Mouse (Mus musculus): Measurements from ENCODE around the gene Lhx4. TPM values are rescaled to one million over a fixed set of nuclear protein-coding genes. Genes with fewer than 3 reads are reported as not detected.

The Lhx4 gene
- polyA plus RNA-seq, 1 experiment from 2014 or later, result 1.7 TPM

- H3K4me3 ChIP-seq (ENCODE audit: low read depth, low read length), result no peak overlapping the region
- no peaks in the 10 kb centered on the region for H3K9me3 ChIP-seq (ENCODE audit: control insufficient read depth, low read length)
- no peak overlapping the region for H3K9ac ChIP-seq (ENCODE audit: low read length)
- ATAC-seq (ENCODE audit: low FRiP score) (peak; percentile 61; the same call in 1 of the 2 replicates), DNase-seq (ENCODE audit: low spot score, missing footprints) (peak; percentile 86)
- H3K4me1 ChIP-seq (ENCODE audit: control insufficient read depth, insufficient read depth, low read length), result peaks cover 3% of the 10 kb centered on the region
- no peak overlapping the region for H3K4me2 ChIP-seq
- WGBS, result 15% methylated on average over 11 of the region's 11 CpGs
- H3K36me3 ChIP-seq (ENCODE audit: control insufficient read depth, insufficient read depth, low read length), result no peaks in the 10 kb centered on the region
- no peak overlapping the region for H3K27ac ChIP-seq (ENCODE audit: low read depth, low read length)
- peaks cover 94% of the 10 kb centered on the region for H3K27me3 ChIP-seq (ENCODE audit: control insufficient read depth, insufficient read depth, low read length)
Measured at GRCm38 (mm10) chr1:155750517-155751178, 836 bp downstream of the Lhx4 start.

GRCm38 (mm10) chr1:155747911-155748310, 3.6 kb downstream of the Lhx4 start:
- ATAC-seq (ENCODE audit: low FRiP score) (no peak), DNase-seq (ENCODE audit: low spot score, missing footprints) (peak; percentile 85)
- Histone ChIP-seq H3K9ac (ENCODE audit: low read length) (no peak overlapping the region), H3K27ac (ENCODE audit: low read depth, low read length) (no peak overlapping the region), H3K4me2 (no peak overlapping the region), H3K4me3 (ENCODE audit: low read depth, low read length) (no peak overlapping the region), H3K9me3 (ENCODE audit: control insufficient read depth, low read length) (no peaks in the 10 kb centered on the region), H3K27me3 (ENCODE audit: control insufficient read depth, insufficient read depth, low read length) (peaks cover 93% of the 10 kb centered on the region), H3K36me3 (ENCODE audit: control insufficient read depth, insufficient read depth, low read length) (no peaks in the 10 kb centered on the region), H3K4me1 (ENCODE audit: control insufficient read depth, insufficient read depth, low read length) (peaks cover 6% of the 10 kb centered on the region)
- 79% methylated on average over 5 of the region's 5 CpGs for WGBS

GRCm38 (mm10) chr1:155747011-155747410, 4.5 kb downstream of the Lhx4 start:
- H3K27me3 ChIP-seq (ENCODE audit: control insufficient read depth, insufficient read depth, low read length), result peaks cover 93% of the 10 kb centered on the region
- 15% methylated on average over 8 of the region's 8 CpGs for WGBS
- H3K4me1 ChIP-seq (ENCODE audit: control insufficient read depth, insufficient read depth, low read length), result peaks cover 11% of the 10 kb centered on the region
- H3K27ac ChIP-seq (ENCODE audit: low read depth, low read length), result no peak overlapping the region
- H3K4me2 ChIP-seq, result no peak overlapping the region
- H3K36me3 ChIP-seq (ENCODE audit: control insufficient read depth, insufficient read depth, low read length), result no peaks in the 10 kb centered on the region
- DNase-seq (ENCODE audit: low spot score, missing footprints), result peak; percentile 79
- H3K9ac ChIP-seq (ENCODE audit: low read length), result no peak overlapping the region
- no peak overlapping the region for H3K4me3 ChIP-seq (ENCODE audit: low read depth, low read length)
- H3K9me3 ChIP-seq (ENCODE audit: control insufficient read depth, low read length), result no peaks in the 10 kb centered on the region
- ATAC-seq (ENCODE audit: low FRiP score), result no peak

GRCm38 (mm10) chr1:155742411-155743363, 8.8 kb downstream of the Lhx4 start:
- Histone ChIP-seq H3K27ac (ENCODE audit: low read depth, low read length) (no peak overlapping the region), H3K4me2 (peak overlapping the region; percentile 70), H3K9me3 (ENCODE audit: control insufficient read depth, low read length) (no peaks in the 10 kb centered on the region), H3K4me1 (ENCODE audit: control insufficient read depth, insufficient read depth, low read length) (peaks cover 15% of the 10 kb centered on the region), H3K36me3 (ENCODE audit: control insufficient read depth, insufficient read depth, low read length) (no peaks in the 10 kb centered on the region), H3K27me3 (ENCODE audit: control insufficient read depth, insufficient read depth, low read length) (peaks cover 93% of the 10 kb centered on the region), H3K4me3 (ENCODE audit: low read depth, low read length) (peak overlapping the region; percentile 39), H3K9ac (ENCODE audit: low read length) (peak overlapping the region; percentile 41)
- DNase-seq (ENCODE audit: low spot score, missing footprints) (peak; percentile 97), ATAC-seq (ENCODE audit: low FRiP score) (peak; percentile 68)
- WGBS, result under 1% methylated on average over 81 of the region's 81 CpGs

GRCm38 (mm10) chr1:155741988-155742387, 9.5 kb downstream of the Lhx4 start:
- DNase-seq (ENCODE audit: low spot score, missing footprints), result no peak
- 0% methylated on average over 26 of the region's 26 CpGs for WGBS
- Histone ChIP-seq H3K9ac (ENCODE audit: low read length) (peak overlapping the region; percentile 40; the same call in 1 of the 2 replicates), H3K4me3 (ENCODE audit: low read depth, low read length) (peak overlapping the region; percentile 39), H3K27ac (ENCODE audit: low read depth, low read length) (no peak overlapping the region), H3K4me2 (peak overlapping the region; percentile 70), H3K4me1 (ENCODE audit: control insufficient read depth, insufficient read depth, low read length) (peaks cover 15% of the 10 kb centered on the region), H3K9me3 (ENCODE audit: control insufficient read depth, low read length) (no peaks in the 10 kb centered on the region), H3K27me3 (ENCODE audit: control insufficient read depth, insufficient read depth, low read length) (peaks cover 93% of the 10 kb centered on the region), H3K36me3 (ENCODE audit: control insufficient read depth, insufficient read depth, low read length) (no peaks in the 10 kb centered on the region)
- ATAC-seq (ENCODE audit: low FRiP score), result peak; percentile 85

GRCm38 (mm10) chr1:155741378-155741945, 10.0 kb downstream of the Lhx4 start:
- peak; percentile 15 for ATAC-seq (ENCODE audit: low FRiP score)
- no peak overlapping the region for H3K9ac ChIP-seq (ENCODE audit: low read length)

GRCm38 (mm10) chr1:155740622-155741377, 10.7 kb downstream of the Lhx4 start:
- Histone ChIP-seq H3K4me1 (ENCODE audit: control insufficient read depth, insufficient read depth, low read length) (peaks cover 18% of the 10 kb centered on the region), H3K9me3 (ENCODE audit: control insufficient read depth, low read length) (no peaks in the 10 kb centered on the region), H3K36me3 (ENCODE audit: control insufficient read depth, insufficient read depth, low read length) (no peaks in the 10 kb centered on the region), H3K4me2 (peak overlapping the region; percentile 25; the same call in 1 of the 2 replicates), H3K9ac (ENCODE audit: low read length) (no peak overlapping the region), H3K27ac (ENCODE audit: low read depth, low read length) (no peak overlapping the region), H3K27me3 (ENCODE audit: control insufficient read depth, insufficient read depth, low read length) (peaks cover 93% of the 10 kb centered on the region), H3K4me3 (ENCODE audit: low read depth, low read length) (peak overlapping the region; percentile 39)
- peak; percentile 96 for DNase-seq (ENCODE audit: low spot score, missing footprints)
- WGBS, result under 1% methylated on average over 44 of the region's 44 CpGs
- no peak for ATAC-seq (ENCODE audit: low FRiP score)

More at GRCm38 (mm10) chr1:155741378-155741945, 10.0 kb downstream of the Lhx4 start:
- no peaks in the 10 kb centered on the region for H3K36me3 ChIP-seq (ENCODE audit: control insufficient read depth, insufficient read depth, low read length)
- peak overlapping the region; percentile 70 for H3K4me2 ChIP-seq
- H3K4me1 ChIP-seq (ENCODE audit: control insufficient read depth, insufficient read depth, low read length), result peaks cover 15% of the 10 kb centered on the region
- DNase-seq (ENCODE audit: low spot score, missing footprints), result peak; percentile 97
- WGBS, result 0% methylated on average over 34 of the region's 34 CpGs
- H3K27me3 ChIP-seq (ENCODE audit: control insufficient read depth, insufficient read depth, low read length), result peaks cover 93% of the 10 kb centered on the region
- peak overlapping the region; percentile 39 for H3K4me3 ChIP-seq (ENCODE audit: low read depth, low read length)
- no peak overlapping the region for H3K27ac ChIP-seq (ENCODE audit: low read depth, low read length)
- no peaks in the 10 kb centered on the region for H3K9me3 ChIP-seq (ENCODE audit: control insufficient read depth, low read length)

GRCm38 (mm10) chr1:155737809-155738383, 13.6 kb downstream of the Lhx4 start:
- Histone ChIP-seq H3K4me2 (no peak overlapping the region), H3K27me3 (ENCODE audit: control insufficient read depth, insufficient read depth, low read length) (peaks cover 98% of the 10 kb centered on the region), H3K27ac (ENCODE audit: low read depth, low read length) (no peak overlapping the region), H3K9ac (ENCODE audit: low read length) (no peak overlapping the region), H3K4me3 (ENCODE audit: low read depth, low read length) (no peak overlapping the region), H3K9me3 (ENCODE audit: control insufficient read depth, low read length) (no peaks in the 10 kb centered on the region), H3K4me1 (ENCODE audit: control insufficient read depth, insufficient read depth, low read length) (peaks cover 15% of the 10 kb centered on the region), H3K36me3 (ENCODE audit: control insufficient read depth, insufficient read depth, low read length) (no peaks in the 10 kb centered on the region)
- DNase-seq (ENCODE audit: low spot score, missing footprints) (peak; percentile 95), ATAC-seq (ENCODE audit: low FRiP score) (no peak)
- under 1% methylated on average over 25 of the region's 25 CpGs for WGBS
